Mouse (Mus musculus): ENCODE results near the gene Rarb. TPM values are rescaled to one million over a fixed set of nuclear protein-coding genes. Genes with fewer than 3 reads are reported as not detected.

The Rarb gene
- polyA plus RNA-seq, 1 experiment from 2014 or later, result 19.1 TPM

- Histone ChIP-seq H3K36me3 (no peaks in the 10 kb centered on the region), H3K27me3 (ENCODE audit: low read depth, poor library complexity, severe bottlenecking) (no peaks in the 10 kb centered on the region), H3K4me1 (no peaks in the 10 kb centered on the region), H3K27ac (no peak overlapping the region), H3K4me3 (no peak overlapping the region), H3K9me3 (replicated peaks) (no peaks in the 10 kb centered on the region)
- 89% methylated on average over 1 of the region's 1 CpGs for WGBS
- DNase-seq (ENCODE audit: low spot score), result no peak
Observed at GRCm38 (mm10) chr14:16478606-16479323, 340.2 kb downstream of the Rarb start.

- WGBS, result 57% methylated on average over 4 of the region's 4 CpGs
- DNase-seq (ENCODE audit: low spot score), result peak; percentile 68
- H3K9me3 ChIP-seq (replicated peaks), result no peaks in the 10 kb centered on the region
- H3K4me1 ChIP-seq, result peaks cover 13% of the 10 kb centered on the region
- no peak overlapping the region for H3K27ac ChIP-seq
- H3K4me3 ChIP-seq, result no peak overlapping the region
- no peaks in the 10 kb centered on the region for H3K27me3 ChIP-seq (ENCODE audit: low read depth, poor library complexity, severe bottlenecking)
- H3K36me3 ChIP-seq, result no peaks in the 10 kb centered on the region; the same call in 1 of the 2 replicates
Observed at GRCm38 (mm10) chr14:16448269-16448987, 370.5 kb downstream of the Rarb start.

GRCm38 (mm10) chr14:16447587-16447986, 371.4 kb downstream of the Rarb start:
- H3K27ac ChIP-seq, result no peak overlapping the region
- no peaks in the 10 kb centered on the region for H3K27me3 ChIP-seq (ENCODE audit: low read depth, poor library complexity, severe bottlenecking)
- peak; percentile 45 for DNase-seq (ENCODE audit: low spot score)
- H3K4me3 ChIP-seq, result no peak overlapping the region
- 45% methylated on average over 3 of the region's 3 CpGs for WGBS
- H3K4me1 ChIP-seq, result peaks cover 13% of the 10 kb centered on the region
- H3K9me3 ChIP-seq (replicated peaks), result no peaks in the 10 kb centered on the region
- no peaks in the 10 kb centered on the region; the same call in 1 of the 2 replicates for H3K36me3 ChIP-seq

- Histone ChIP-seq H3K27ac (no peak overlapping the region), H3K27me3 (ENCODE audit: low read depth, poor library complexity, severe bottlenecking) (no peaks in the 10 kb centered on the region), H3K4me3 (no peak overlapping the region), H3K9me3 (replicated peaks) (no peaks in the 10 kb centered on the region), H3K36me3 (peaks cover 8% of the 10 kb centered on the region; the same call in 1 of the 2 replicates), H3K4me1 (peaks cover 14% of the 10 kb centered on the region)
- 88% methylated on average over 4 of the region's 4 CpGs for WGBS
- DNase-seq (ENCODE audit: low spot score), result no peak
Observed at GRCm38 (mm10) chr14:16444859-16445258, 374.1 kb downstream of the Rarb start.

- WGBS, result 84% methylated on average over 6 of the region's 6 CpGs
Observed at GRCm38 (mm10) chr14:16439385-16440126, 379.4 kb downstream of the Rarb start.

GRCm38 (mm10) chr14:16437386-16437785, 381.6 kb downstream of the Rarb start:
- Histone ChIP-seq H3K27ac (no peak overlapping the region), H3K9me3 (replicated peaks) (no peaks in the 10 kb centered on the region), H3K36me3 (peaks cover 38% of the 10 kb centered on the region), H3K4me1 (0 out of 2 replicates have a peak, but pooled peaks cover 3% of the 10 kb centered on the region), H3K4me3 (no peak overlapping the region), H3K27me3 (ENCODE audit: low read depth, poor library complexity, severe bottlenecking) (no peaks in the 10 kb centered on the region)
- 94% methylated on average over 4 of the region's 4 CpGs for WGBS
- DNase-seq (ENCODE audit: low spot score), result no peak

More at GRCm38 (mm10) chr14:16439385-16440126, 379.4 kb downstream of the Rarb start:
- Histone ChIP-seq H3K9me3 (replicated peaks) (no peaks in the 10 kb centered on the region), H3K36me3 (peaks cover 33% of the 10 kb centered on the region), H3K4me3 (no peak overlapping the region), H3K4me1 (peaks cover 6% of the 10 kb centered on the region; the same call in 1 of the 2 replicates), H3K27me3 (ENCODE audit: low read depth, poor library complexity, severe bottlenecking) (no peaks in the 10 kb centered on the region), H3K27ac (no peak overlapping the region)
- no peak for DNase-seq (ENCODE audit: low spot score)

GRCm38 (mm10) chr14:16434396-16435171, 384.4 kb downstream of the Rarb start:
- no peak overlapping the region for H3K4me3 ChIP-seq
- H3K27me3 ChIP-seq (ENCODE audit: low read depth, poor library complexity, severe bottlenecking), result no peaks in the 10 kb centered on the region
- no peaks in the 10 kb centered on the region for H3K9me3 ChIP-seq (replicated peaks)
- peaks cover 59% of the 10 kb centered on the region for H3K36me3 ChIP-seq
- 72% methylated on average over 3 of the region's 3 CpGs for WGBS
- H3K4me1 ChIP-seq, result no peaks in the 10 kb centered on the region
- peak; percentile 67 for DNase-seq (ENCODE audit: low spot score)
- no peak overlapping the region for H3K27ac ChIP-seq

- peaks cover 69% of the 10 kb centered on the region for H3K36me3 ChIP-seq
- no peaks in the 10 kb centered on the region for H3K27me3 ChIP-seq (ENCODE audit: low read depth, poor library complexity, severe bottlenecking)
- WGBS, result 85% methylated on average over 2 of the region's 2 CpGs
- H3K4me3 ChIP-seq, result no peak overlapping the region
- H3K27ac ChIP-seq, result no peak overlapping the region
- no peak for DNase-seq (ENCODE audit: low spot score)
- H3K9me3 ChIP-seq (replicated peaks), result no peaks in the 10 kb centered on the region
- H3K4me1 ChIP-seq, result no peaks in the 10 kb centered on the region
Observed at GRCm38 (mm10) chr14:16433206-16433605, 385.8 kb downstream of the Rarb start.

GRCm38 (mm10) chr14:16432550-16432949, 386.4 kb downstream of the Rarb start:
- DNase-seq (ENCODE audit: low spot score), result no peak
- no peaks in the 10 kb centered on the region for H3K27me3 ChIP-seq (ENCODE audit: low read depth, poor library complexity, severe bottlenecking)
- H3K27ac ChIP-seq, result no peak overlapping the region
- H3K9me3 ChIP-seq (replicated peaks), result no peaks in the 10 kb centered on the region
- peaks cover 76% of the 10 kb centered on the region for H3K36me3 ChIP-seq
- WGBS, result 92% methylated on average over 3 of the region's 3 CpGs
- no peak overlapping the region for H3K4me3 ChIP-seq
- H3K4me1 ChIP-seq, result no peaks in the 10 kb centered on the region

- 87% methylated on average over 4 of the region's 4 CpGs for WGBS
Observed at GRCm38 (mm10) chr14:16431941-16432499, 386.9 kb downstream of the Rarb start.

GRCm38 (mm10) chr14:16427569-16427968, 391.4 kb downstream of the Rarb start:
- Histone ChIP-seq H3K9me3 (replicated peaks) (no peaks in the 10 kb centered on the region), H3K4me3 (no peak overlapping the region), H3K4me1 (no peaks in the 10 kb centered on the region), H3K36me3 (peaks cover 99% of the 10 kb centered on the region), H3K27ac (no peak overlapping the region), H3K27me3 (ENCODE audit: low read depth, poor library complexity, severe bottlenecking) (no peaks in the 10 kb centered on the region)
- no peak for DNase-seq (ENCODE audit: low spot score)
- WGBS, result 82% methylated on average over 4 of the region's 4 CpGs

More at GRCm38 (mm10) chr14:16431941-16432499, 386.9 kb downstream of the Rarb start:
- no peaks in the 10 kb centered on the region for H3K4me1 ChIP-seq
- H3K36me3 ChIP-seq, result peaks cover 77% of the 10 kb centered on the region
- no peak overlapping the region for H3K27ac ChIP-seq
- H3K4me3 ChIP-seq, result no peak overlapping the region
- DNase-seq (ENCODE audit: low spot score), result no peak
- no peaks in the 10 kb centered on the region for H3K27me3 ChIP-seq (ENCODE audit: low read depth, poor library complexity, severe bottlenecking)
- no peaks in the 10 kb centered on the region for H3K9me3 ChIP-seq (replicated peaks)

- no peak for DNase-seq (ENCODE audit: low spot score)
- H3K4me1 ChIP-seq, result no peaks in the 10 kb centered on the region
- peaks cover 87% of the 10 kb centered on the region for H3K36me3 ChIP-seq
- WGBS, result 86% methylated on average over 4 of the region's 4 CpGs
- H3K27ac ChIP-seq, result no peak overlapping the region
- no peak overlapping the region for H3K4me3 ChIP-seq
- H3K9me3 ChIP-seq (replicated peaks), result no peaks in the 10 kb centered on the region
- H3K27me3 ChIP-seq (ENCODE audit: low read depth, poor library complexity, severe bottlenecking), result no peaks in the 10 kb centered on the region
Observed at GRCm38 (mm10) chr14:16414163-16414562, 404.8 kb downstream of the Rarb start.
